Mouse (Mus musculus) C2C12 (cell line): ENCODE data around the gene Samd8. TPM values are rescaled to one million over a fixed set of nuclear protein-coding genes. Genes with fewer than 3 reads are reported as not detected.

Source experiments
- H3K27me3 ChIP-seq: one replicate; pipeline ENCODE4 v1.6.1; 2011; ENCODE audit not compliant: control insufficient read depth, insufficient read depth, insufficient read length
- H3K36me3 ChIP-seq: one replicate; pipeline ENCODE4 v1.6.1; 2011; ENCODE audit not compliant: control insufficient read depth, insufficient read depth
- H3K4me3 ChIP-seq: one replicate; pipeline ENCODE4 v1.5.1; 2011; ENCODE audit warnings: mild to moderate bottlenecking, control low read depth; ENCODE audit not compliant: poor library complexity, insufficient read depth, severe bottlenecking
- H3K79me2 ChIP-seq: one replicate; pipeline ENCODE4 v1.6.1; 2011; ENCODE audit not compliant: control insufficient read depth, insufficient read depth
- H3K79me3 ChIP-seq: one replicate; pipeline ENCODE4 v1.6.1; 2011; ENCODE audit warnings: low read depth, control low read depth
- H3ac ChIP-seq: one replicate; pipeline ENCODE3; 2011; ENCODE audit warnings: low read depth; ENCODE audit not compliant: control insufficient read depth, insufficient read length
- CEBPB ChIP-seq: IDR thresholded peaks from one replicate; pipeline ENCODE4 v1.6.1; 2011; ENCODE audit warnings: low read depth, mild to moderate bottlenecking, control low read depth, moderate library complexity
- CTCF ChIP-seq: IDR thresholded peaks from one replicate; pipeline ENCODE4 v1.5.1; 2011; ENCODE audit not compliant: control insufficient read depth, insufficient read depth, insufficient read length
- FOSL1 ChIP-seq: IDR thresholded peaks from one replicate; pipeline ENCODE4 v1.8.0; 2011; ENCODE audit warnings: mild to moderate bottlenecking, low read length; ENCODE audit not compliant: poor library complexity, insufficient read depth, severe bottlenecking
- MAX ChIP-seq: IDR thresholded peaks from one replicate; pipeline ENCODE4 v1.6.1; 2011; ENCODE audit warnings: mild to moderate bottlenecking, control low read depth
- MYOD1 ChIP-seq: IDR thresholded peaks from one replicate; pipeline ENCODE4 v1.6.1; 2011; ENCODE audit warnings: low read depth; ENCODE audit not compliant: control insufficient read depth, insufficient read length
- MYOG ChIP-seq: IDR thresholded peaks from one replicate; pipeline ENCODE4 v1.6.1; 2011; ENCODE audit not compliant: control insufficient read depth, insufficient read length; ENCODE audit errors: extremely low read depth
- USF1 ChIP-seq: IDR thresholded peaks from one replicate; pipeline ENCODE4 v1.6.1; 2011; ENCODE audit warnings: low read depth, mild to moderate bottlenecking, control low read depth, moderate library complexity
- polyA plus RNA-seq: library from polyadenylated mRNA; unstranded; fragments of >200 nt; fragmentation: generic; extraction: Trizol; gene quantifications from one replicate; pipeline ENCODE4 v1.2.1, GENCODE M21; 2012; ENCODE audit warnings: missing spikeins

Samd8 gene
- polyA plus RNA-seq, 1 experiment: 7.8 TPM

DNA sequence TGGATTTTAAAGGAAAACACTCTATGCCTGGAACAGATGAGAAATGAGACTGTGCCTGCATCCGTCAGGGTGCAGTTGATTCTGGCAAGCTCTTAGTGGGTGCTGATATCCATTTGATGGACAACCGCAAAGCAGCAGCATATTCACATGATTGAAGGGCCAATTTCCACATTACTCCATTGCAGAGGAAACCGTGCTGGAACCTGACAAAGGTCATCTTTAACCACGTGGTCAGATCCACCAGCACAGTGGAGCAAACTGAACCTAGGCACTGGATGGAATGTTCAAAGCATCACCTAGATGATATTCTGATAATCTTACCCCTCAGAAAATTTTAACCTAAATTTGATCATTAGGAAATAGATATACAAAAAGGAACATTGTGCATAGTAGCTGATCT, 25.9 kb downstream of the Samd8 start:
- H3K4me3 ChIP-seq: no peak overlapping the region
- TF ChIP-seq MAX (no peak), USF1 (no peak), CTCF (no peak), MYOG (no peak)
- no peak overlapping the region for H3ac ChIP-seq
- peaks cover 27% of the 10 kb centered on the region for H3K79me2 ChIP-seq
- H3K27me3 ChIP-seq: no peaks in the 10 kb centered on the region
- H3K79me3 ChIP-seq: peaks cover 17% of the 10 kb centered on the region
- H3K36me3 ChIP-seq: peaks cover 42% of the 10 kb centered on the region

DNA sequence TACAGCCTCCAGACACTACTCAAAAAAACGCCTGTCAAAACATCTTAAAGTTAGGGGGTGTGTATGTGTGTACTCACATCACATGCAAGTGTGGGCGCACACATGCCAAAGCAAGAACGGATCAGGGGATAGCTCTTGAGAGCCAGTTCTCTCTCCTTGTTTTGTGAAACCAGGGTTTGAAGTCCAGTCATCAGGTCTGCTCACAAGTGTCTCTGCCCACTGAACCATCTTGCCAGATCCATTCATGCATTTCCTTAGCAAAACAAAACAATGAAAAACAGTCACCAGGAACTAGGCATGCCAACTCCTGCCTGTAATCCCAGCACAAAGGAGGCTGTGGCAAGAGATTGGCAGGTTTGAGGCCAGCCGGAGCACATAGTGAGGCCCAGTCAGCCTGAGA, 36.2 kb downstream of the Samd8 start:
- H3K36me3 ChIP-seq: peaks cover 41% of the 10 kb centered on the region
- no peak overlapping the region for H3ac ChIP-seq
- no peaks in the 10 kb centered on the region for H3K79me3 ChIP-seq
- TF ChIP-seq MYOD1 (no peak), CTCF (no peak), MYOG (no peak), CEBPB (no peak), USF1 (no peak), FOSL1 (no peak), MAX (no peak)
- no peaks in the 10 kb centered on the region for H3K79me2 ChIP-seq
- no peak overlapping the region for H3K4me3 ChIP-seq
- H3K27me3 ChIP-seq: no peaks in the 10 kb centered on the region

DNA sequence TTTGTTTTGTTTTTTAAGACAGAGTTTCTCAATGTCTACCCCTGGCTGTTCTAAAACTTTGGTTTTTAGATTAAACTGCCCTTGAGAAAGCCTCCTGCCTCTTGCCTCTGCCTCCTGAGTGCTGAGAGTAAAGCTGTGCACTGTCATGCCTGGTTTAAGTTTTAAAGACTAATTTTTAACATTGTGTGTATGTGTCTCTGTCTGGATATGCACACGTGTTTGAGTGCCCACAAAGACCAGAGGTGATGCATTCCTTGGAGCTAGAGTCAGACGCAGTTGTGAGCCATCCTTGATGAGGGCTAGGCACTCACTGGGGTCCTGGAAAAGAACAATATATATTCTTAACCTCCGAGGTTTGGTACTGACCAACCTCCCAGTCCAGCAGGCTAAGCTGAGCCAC, 37.0 kb downstream of the Samd8 start:
- H3K4me3 ChIP-seq: no peak overlapping the region
- H3K79me2 ChIP-seq: no peaks in the 10 kb centered on the region
- TF ChIP-seq USF1: no peak
- no peak for TF ChIP-seq FOSL1
- no peak for TF ChIP-seq MYOD1
- TF ChIP-seq MYOG: no peak
- TF ChIP-seq CEBPB: no peak
- TF ChIP-seq CTCF: no peak
- TF ChIP-seq MAX: no peak
- H3K27me3 ChIP-seq: no peaks in the 10 kb centered on the region
- peaks cover 41% of the 10 kb centered on the region for H3K36me3 ChIP-seq
- no peaks in the 10 kb centered on the region for H3K79me3 ChIP-seq
- no peak overlapping the region for H3ac ChIP-seq

DNA sequence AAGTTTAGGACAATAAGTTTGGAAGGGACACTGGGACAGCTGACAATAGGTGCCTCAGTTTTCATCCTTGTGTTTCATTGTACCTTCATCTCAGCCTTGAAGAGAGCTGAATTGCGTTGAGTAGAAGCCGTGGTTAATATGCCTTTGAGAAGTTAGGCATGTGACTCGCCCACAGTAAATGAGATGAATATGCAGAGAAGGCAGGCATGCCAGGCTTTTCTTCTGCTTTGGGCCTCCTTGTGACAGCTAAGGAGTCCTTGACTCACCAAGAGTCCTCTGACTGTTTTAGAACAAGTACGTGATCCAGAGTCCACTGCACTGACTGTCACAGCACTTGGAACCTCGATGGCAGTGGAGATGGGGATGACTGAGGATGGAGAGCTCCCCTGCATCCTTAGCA, 37.8 kb downstream of the Samd8 start:
- Histone ChIP-seq H3K79me3 (no peaks in the 10 kb centered on the region), H3K4me3 (no peak overlapping the region), H3K36me3 (peaks cover 45% of the 10 kb centered on the region), H3K27me3 (no peaks in the 10 kb centered on the region), H3K79me2 (no peaks in the 10 kb centered on the region), H3ac (no peak overlapping the region)
- no peak for TF ChIP-seq CTCF
- TF ChIP-seq CEBPB: no peak
- TF ChIP-seq MYOG: no peak
- TF ChIP-seq FOSL1: no peak
- TF ChIP-seq USF1: no peak
- no peak for TF ChIP-seq MYOD1
- TF ChIP-seq MAX: no peak

DNA sequence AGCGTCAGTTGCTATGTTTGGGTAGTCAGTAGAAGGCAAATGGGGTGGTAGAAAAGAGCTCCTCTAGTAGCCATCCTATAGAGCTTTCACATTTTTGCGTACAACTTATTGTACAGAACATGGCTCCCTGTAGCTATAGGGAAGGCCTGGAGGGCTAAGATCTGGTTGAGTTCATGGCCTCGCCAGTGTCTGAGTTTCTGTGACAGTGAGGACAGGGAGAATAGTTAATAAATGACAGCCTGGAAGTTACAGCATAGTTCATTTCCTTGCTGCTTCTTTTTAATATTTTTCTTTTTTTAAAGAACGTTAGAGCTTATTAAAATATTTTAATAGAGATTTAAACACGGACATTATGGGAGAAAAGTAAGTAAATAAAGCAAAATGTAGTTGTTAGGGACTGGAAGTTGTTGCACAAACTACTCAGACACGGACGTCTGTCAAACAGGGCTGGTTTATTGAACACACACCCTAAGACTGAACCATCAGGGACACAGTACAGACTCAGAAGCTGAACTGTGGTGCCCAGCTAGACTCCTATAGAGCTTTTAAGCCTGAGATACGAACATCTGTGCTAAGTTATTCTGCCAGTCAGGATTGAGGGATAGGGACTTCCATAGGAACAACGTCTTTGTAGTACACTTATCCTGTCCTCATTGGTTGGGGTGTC, 40.4 kb downstream of the Samd8 start:
- no peak for TF ChIP-seq USF1
- TF ChIP-seq MAX: no peak
- TF ChIP-seq FOSL1: no peak
- H3K79me2 ChIP-seq: no peaks in the 10 kb centered on the region
- H3K36me3 ChIP-seq: peaks cover 27% of the 10 kb centered on the region
- no peak overlapping the region for H3K4me3 ChIP-seq
- no peaks in the 10 kb centered on the region for H3K79me3 ChIP-seq
- H3ac ChIP-seq: no peak overlapping the region
- no peaks in the 10 kb centered on the region for H3K27me3 ChIP-seq

DNA sequence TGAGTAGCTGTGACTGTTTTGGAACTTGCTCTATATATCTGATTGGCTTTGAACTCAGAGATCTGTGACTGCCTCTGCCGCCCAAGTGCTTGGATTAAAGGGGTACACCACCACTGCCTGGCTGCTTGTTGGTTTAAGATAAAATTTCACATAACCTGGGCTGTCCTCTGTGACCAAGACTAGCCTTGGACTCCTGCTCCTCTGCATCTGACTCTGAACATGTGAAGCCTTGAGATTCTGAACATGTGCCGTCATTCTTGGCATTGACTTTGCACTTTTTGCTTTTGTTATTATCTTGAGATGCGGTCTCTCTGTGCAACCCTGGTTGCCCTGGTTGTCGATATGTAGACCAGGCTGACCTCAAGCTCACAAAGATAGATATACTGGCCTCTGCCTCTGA, 41.4 kb downstream of the Samd8 start:
- Histone ChIP-seq H3K27me3 (no peaks in the 10 kb centered on the region), H3K79me2 (no peaks in the 10 kb centered on the region), H3ac (no peak overlapping the region), H3K36me3 (peaks cover 22% of the 10 kb centered on the region), H3K79me3 (no peaks in the 10 kb centered on the region), H3K4me3 (no peak overlapping the region)
- TF ChIP-seq MYOD1 (no peak), MYOG (no peak), FOSL1 (no peak), CTCF (no peak), CEBPB (no peak), USF1 (no peak), MAX (no peak)

DNA sequence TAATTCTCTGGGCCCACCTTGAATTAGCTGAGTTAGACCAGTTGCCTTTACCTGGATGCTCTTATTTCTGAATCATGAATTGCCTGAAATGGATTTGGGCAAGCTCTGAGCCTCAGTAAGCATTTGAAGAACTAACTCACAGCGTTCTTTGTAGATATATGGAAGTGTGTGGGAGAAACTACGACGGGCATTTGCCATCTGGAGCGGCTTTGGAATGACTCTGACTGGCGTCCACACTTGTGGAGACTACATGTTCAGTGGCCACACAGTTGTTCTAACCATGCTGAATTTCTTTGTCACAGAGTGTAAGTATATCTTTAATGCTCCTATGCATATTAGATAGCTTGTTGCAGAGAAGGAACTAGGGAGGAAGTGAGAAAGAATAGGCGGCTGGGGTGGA, 41.9 kb downstream of the Samd8 start:
- no peaks in the 10 kb centered on the region for H3K27me3 ChIP-seq
- TF ChIP-seq MYOG: no peak
- no peak for TF ChIP-seq USF1
- no peak for TF ChIP-seq CTCF
- no peak for TF ChIP-seq MAX
- TF ChIP-seq FOSL1: no peak
- TF ChIP-seq MYOD1: no peak
- no peak for TF ChIP-seq CEBPB

More for the DNA sequence above, 41.9 kb downstream of the Samd8 start:
- no peaks in the 10 kb centered on the region for H3K79me2 ChIP-seq
- peaks cover 19% of the 10 kb centered on the region for H3K36me3 ChIP-seq
- H3K79me3 ChIP-seq: no peaks in the 10 kb centered on the region
- H3ac ChIP-seq: no peak overlapping the region
- H3K4me3 ChIP-seq: no peak overlapping the region
